Mouse (Mus musculus): Measurements from ENCODE around the gene Scfd2. TPM values are rescaled to one million over a fixed set of nuclear protein-coding genes. Genes with fewer than 3 reads are reported as not detected.

The Scfd2 gene
- polyA plus RNA-seq, 1 experiment = 9.6 TPM

DNA sequence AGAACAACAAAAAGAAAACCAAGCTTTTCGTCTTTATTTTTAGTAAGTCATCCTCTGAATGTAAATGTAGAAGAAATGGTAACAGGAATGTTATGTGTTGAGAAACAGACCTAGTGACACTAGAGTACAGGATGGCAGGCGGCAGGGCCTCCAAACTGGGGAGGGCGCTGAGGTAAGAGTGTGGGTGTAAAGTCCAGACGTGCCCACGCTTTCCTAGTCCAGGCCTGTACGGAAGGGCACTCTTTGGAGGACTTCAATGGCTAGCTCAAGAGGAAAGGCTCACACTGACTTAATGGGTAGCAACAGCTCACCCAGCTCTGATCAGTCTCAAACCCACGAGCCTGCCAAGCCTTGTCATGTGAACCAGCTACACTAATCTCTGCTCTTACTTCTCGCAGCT, 93.2 kb downstream of the Scfd2 start:
- 79% methylated on average over 8 of the region's 8 CpGs for WGBS
- no peak for TF ChIP-seq POLR2A (IDR thresholded peaks at IDR 0.05; ENCODE audit: low read depth, low read length)
- TF ChIP-seq CTCF (IDR thresholded peaks at IDR 0.05; ENCODE audit: extremely low read depth, insufficient read length, insufficient replicate concordance, low read depth, low read length) = no peak
- Histone ChIP-seq H3K4me1 (ENCODE audit: control insufficient read depth, insufficient read depth, insufficient read length, low read length) (no peaks in the 10 kb centered on the region), H3K27me3 (ENCODE audit: control insufficient read depth, insufficient read depth, low read length) (no peaks in the 10 kb centered on the region), H3K4me3 (ENCODE audit: low read depth, low read length) (no peak overlapping the region), H3K36me3 (ENCODE audit: control insufficient read depth, insufficient read depth, low read length) (no peaks in the 10 kb centered on the region), H3K27ac (ENCODE audit: insufficient read depth, low read depth, low read length) (no peak overlapping the region)

DNA sequence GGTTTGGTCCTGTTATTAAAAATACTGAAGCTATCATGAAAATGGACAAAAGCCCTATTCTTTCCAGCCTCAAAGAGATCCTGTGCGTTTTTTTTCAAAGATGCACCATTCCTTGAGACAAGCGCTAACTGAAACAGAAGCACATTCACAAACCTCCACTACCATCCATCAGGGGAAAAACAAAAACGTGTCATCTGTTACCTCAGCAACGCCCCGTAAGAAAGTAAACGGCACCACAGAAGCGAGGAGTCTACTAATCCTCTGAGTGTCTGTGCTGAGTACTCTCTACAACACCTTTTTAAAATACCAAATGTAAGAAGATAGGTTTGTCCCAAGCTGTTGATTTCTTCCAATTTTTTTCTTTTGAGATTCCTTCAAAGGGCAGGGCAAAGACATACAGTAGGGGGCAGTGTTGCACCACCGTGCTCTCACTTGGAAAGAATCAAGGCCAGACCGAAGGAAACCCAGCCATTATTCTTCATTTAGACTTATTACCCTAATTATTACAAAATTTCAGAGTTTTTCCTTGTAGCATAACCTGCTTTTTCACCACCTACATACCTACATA, 97.9 kb downstream of the Scfd2 start:
- Histone ChIP-seq H3K4me3 (ENCODE audit: low read depth, low read length) (no peak overlapping the region), H3K27ac (ENCODE audit: insufficient read depth, low read depth, low read length) (no peak overlapping the region), H3K36me3 (ENCODE audit: control insufficient read depth, insufficient read depth, low read length) (no peaks in the 10 kb centered on the region), H3K27me3 (ENCODE audit: control insufficient read depth, insufficient read depth, low read length) (no peaks in the 10 kb centered on the region), H3K4me1 (ENCODE audit: control insufficient read depth, insufficient read depth, insufficient read length, low read length) (no peaks in the 10 kb centered on the region)
- TF ChIP-seq POLR2A (IDR thresholded peaks at IDR 0.05; ENCODE audit: low read depth, low read length) (no peak), CTCF (IDR thresholded peaks at IDR 0.05; ENCODE audit: extremely low read depth, insufficient read length, insufficient replicate concordance, low read depth, low read length) (peak; percentile 61; the same call in 1 of the 2 replicates)
- WGBS = 33% methylated on average over 9 of the region's 9 CpGs

DNA sequence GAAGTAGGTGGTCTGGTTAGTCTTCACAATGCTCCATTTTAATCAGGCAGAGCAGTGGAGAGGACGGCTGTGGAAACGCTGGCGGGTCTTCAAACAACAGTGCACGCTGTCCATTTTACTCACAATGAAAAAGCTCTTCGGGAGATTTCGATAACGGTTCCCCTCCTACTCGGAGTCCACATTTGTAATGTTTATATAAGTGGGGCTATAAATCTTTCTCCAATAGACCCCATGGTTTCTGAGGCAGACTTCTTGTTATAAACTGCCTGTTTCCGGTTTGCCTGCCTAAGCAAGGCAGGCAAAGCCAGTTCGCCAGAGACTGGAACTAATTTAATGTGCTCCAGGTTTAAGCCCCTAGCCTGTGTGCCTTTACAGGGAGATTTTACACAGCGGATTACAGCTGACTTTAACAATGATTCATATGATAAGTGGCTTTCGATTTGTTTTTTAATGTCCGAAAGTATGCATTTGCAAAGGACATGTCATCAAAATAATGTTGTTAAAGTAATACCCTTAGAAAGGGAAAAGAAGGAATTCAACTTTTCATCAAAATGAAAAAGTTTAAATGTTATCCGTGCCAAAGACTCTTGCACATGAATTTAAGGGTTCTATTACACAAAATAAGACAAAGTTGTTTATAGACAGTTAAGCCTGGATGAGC, 98.5 kb downstream of the Scfd2 start:
- no peak overlapping the region for H3K4me3 ChIP-seq (ENCODE audit: low read depth, low read length)
- H3K27ac ChIP-seq (ENCODE audit: insufficient read depth, low read depth, low read length) = no peak overlapping the region
- 24% methylated on average over 14 of the region's 14 CpGs for WGBS
- H3K4me1 ChIP-seq (ENCODE audit: control insufficient read depth, insufficient read depth, insufficient read length, low read length) = no peaks in the 10 kb centered on the region
- no peaks in the 10 kb centered on the region for H3K36me3 ChIP-seq (ENCODE audit: control insufficient read depth, insufficient read depth, low read length)
- no peaks in the 10 kb centered on the region for H3K27me3 ChIP-seq (ENCODE audit: control insufficient read depth, insufficient read depth, low read length)
- no peak for TF ChIP-seq CTCF (IDR thresholded peaks at IDR 0.05; ENCODE audit: extremely low read depth, insufficient read length, insufficient replicate concordance, low read depth, low read length)
- TF ChIP-seq POLR2A (IDR thresholded peaks at IDR 0.05; ENCODE audit: low read depth, low read length) = no peak

DNA sequence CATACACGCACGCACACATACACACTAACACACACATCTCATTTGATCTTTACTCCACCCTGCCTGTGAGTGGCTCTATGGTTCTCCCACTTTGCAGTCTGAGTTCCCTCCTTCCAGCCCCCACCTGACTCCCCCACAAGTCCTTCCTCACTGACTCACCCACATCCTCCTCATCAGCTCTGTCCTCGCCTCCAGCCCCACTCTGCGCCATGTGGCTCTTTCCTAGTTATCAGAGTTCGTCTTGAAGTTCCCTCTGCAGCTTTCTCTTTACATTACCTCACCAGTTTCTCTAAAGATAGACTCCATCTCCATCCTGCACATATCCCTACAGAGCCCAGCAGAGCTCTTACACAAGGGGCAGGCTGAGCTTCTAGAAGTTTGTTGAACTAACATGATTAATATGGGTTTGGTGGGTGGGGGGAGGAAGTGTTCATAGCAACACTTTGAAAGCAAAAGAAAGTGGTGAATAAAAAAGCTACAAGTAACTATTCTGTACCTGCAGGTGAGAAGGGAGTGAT, 110.9 kb downstream of the Scfd2 start:
- 84% methylated on average over 5 of the region's 5 CpGs for WGBS
- H3K27me3 ChIP-seq (ENCODE audit: control insufficient read depth, insufficient read depth, low read length) = no peaks in the 10 kb centered on the region

DNA sequence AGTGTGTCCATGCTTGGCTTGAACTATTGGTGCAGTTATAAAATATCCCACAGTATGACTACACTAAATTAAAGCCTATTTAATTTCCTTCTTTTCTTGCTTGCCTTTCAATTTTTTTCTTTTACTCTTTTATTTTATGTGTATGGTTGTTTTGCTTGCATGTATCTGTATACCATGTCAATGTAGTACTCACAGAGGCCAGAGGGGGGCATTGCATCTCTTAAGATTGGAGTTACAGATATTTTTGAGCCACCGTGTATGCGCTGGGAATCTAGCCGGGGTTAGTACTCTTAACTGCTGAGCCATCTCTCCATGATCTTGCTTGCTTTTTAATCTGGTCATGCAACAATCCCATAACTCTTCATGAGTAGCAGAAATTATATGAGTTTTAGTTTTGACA, 119.0 kb downstream of the Scfd2 start:
- 99% methylated on average over 3 of the region's 3 CpGs for WGBS

More for the DNA sequence above, 110.9 kb downstream of the Scfd2 start:
- no peak overlapping the region for H3K27ac ChIP-seq (ENCODE audit: insufficient read depth, low read depth, low read length)
- no peaks in the 10 kb centered on the region for H3K4me1 ChIP-seq (ENCODE audit: control insufficient read depth, insufficient read depth, insufficient read length, low read length)
- TF ChIP-seq CTCF (IDR thresholded peaks at IDR 0.05; ENCODE audit: extremely low read depth, insufficient read length, insufficient replicate concordance, low read depth, low read length) = no peak
- TF ChIP-seq POLR2A (IDR thresholded peaks at IDR 0.05; ENCODE audit: low read depth, low read length) = no peak
- no peaks in the 10 kb centered on the region for H3K36me3 ChIP-seq (ENCODE audit: control insufficient read depth, insufficient read depth, low read length)
- H3K4me3 ChIP-seq (ENCODE audit: low read depth, low read length) = no peak overlapping the region

DNA sequence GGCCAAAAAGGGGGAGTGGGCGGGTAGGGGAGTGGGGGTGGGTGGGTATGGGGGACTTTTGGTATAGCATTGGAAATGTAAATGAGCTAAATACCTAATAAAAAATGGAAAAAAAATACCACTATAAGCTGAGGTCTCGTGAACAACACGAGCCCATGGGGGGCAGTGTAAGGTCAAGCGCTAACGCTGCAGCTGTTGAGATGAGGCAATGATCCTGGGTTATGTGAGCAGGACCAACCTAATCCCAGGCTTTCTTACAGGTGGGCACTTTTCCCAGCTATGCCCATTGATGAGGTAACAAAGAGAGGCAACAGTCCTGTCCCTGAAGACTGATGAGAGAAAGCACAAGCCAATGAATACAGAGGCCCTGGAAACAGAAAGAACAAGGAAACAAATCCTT, 126.7 kb downstream of the Scfd2 start:
- TF ChIP-seq CTCF (IDR thresholded peaks at IDR 0.05; ENCODE audit: extremely low read depth, insufficient read length, insufficient replicate concordance, low read depth, low read length) = no peak
- no peak for TF ChIP-seq POLR2A (IDR thresholded peaks at IDR 0.05; ENCODE audit: low read depth, low read length)
- 94% methylated on average over 4 of the region's 5 CpGs for WGBS
- H3K36me3 ChIP-seq (ENCODE audit: control insufficient read depth, insufficient read depth, low read length) = no peaks in the 10 kb centered on the region
- 0 out of 2 replicates have a peak, but pooled peaks cover 3% of the 10 kb centered on the region for H3K4me1 ChIP-seq (ENCODE audit: control insufficient read depth, insufficient read depth, insufficient read length, low read length)
- H3K27ac ChIP-seq (ENCODE audit: insufficient read depth, low read depth, low read length) = no peak overlapping the region
- H3K4me3 ChIP-seq (ENCODE audit: low read depth, low read length) = no peak overlapping the region
- no peaks in the 10 kb centered on the region for H3K27me3 ChIP-seq (ENCODE audit: control insufficient read depth, insufficient read depth, low read length)

More for the DNA sequence above, 119.0 kb downstream of the Scfd2 start:
- no peaks in the 10 kb centered on the region for H3K4me1 ChIP-seq (ENCODE audit: control insufficient read depth, insufficient read depth, insufficient read length, low read length)
- no peak overlapping the region for H3K27ac ChIP-seq (ENCODE audit: insufficient read depth, low read depth, low read length)
- peaks cover 3% of the 10 kb centered on the region; the same call in 1 of the 2 replicates for H3K36me3 ChIP-seq (ENCODE audit: control insufficient read depth, insufficient read depth, low read length)
- TF ChIP-seq CTCF (IDR thresholded peaks at IDR 0.05; ENCODE audit: extremely low read depth, insufficient read length, insufficient replicate concordance, low read depth, low read length) = no peak
- TF ChIP-seq POLR2A (IDR thresholded peaks at IDR 0.05; ENCODE audit: low read depth, low read length) = no peak
- H3K27me3 ChIP-seq (ENCODE audit: control insufficient read depth, insufficient read depth, low read length) = no peaks in the 10 kb centered on the region
- no peak overlapping the region for H3K4me3 ChIP-seq (ENCODE audit: low read depth, low read length)

DNA sequence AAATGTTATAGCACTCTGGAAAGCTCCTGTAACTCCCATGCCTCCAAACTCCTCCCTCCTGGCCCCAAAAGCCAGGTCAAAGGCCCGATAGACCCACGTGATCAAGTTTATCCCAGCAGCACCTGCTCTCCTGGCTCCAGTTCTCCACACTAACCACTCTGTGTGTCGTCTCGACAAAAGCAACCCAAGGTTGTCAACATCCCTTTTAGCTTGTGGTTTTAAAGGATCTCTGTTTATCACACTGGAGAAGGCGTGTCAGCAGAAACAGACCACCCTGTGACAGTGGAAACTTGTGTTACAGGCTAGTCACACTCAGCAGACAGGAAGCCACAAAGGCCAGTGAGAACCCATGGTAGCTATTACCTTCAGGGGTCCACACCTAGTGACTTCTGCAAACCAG, 127.5 kb downstream of the Scfd2 start:
- TF ChIP-seq CTCF (IDR thresholded peaks at IDR 0.05; ENCODE audit: extremely low read depth, insufficient read length, insufficient replicate concordance, low read depth, low read length) = no peak
- TF ChIP-seq POLR2A (IDR thresholded peaks at IDR 0.05; ENCODE audit: low read depth, low read length) = no peak
- Histone ChIP-seq H3K4me3 (ENCODE audit: low read depth, low read length) (no peak overlapping the region), H3K36me3 (ENCODE audit: control insufficient read depth, insufficient read depth, low read length) (no peaks in the 10 kb centered on the region), H3K4me1 (ENCODE audit: control insufficient read depth, insufficient read depth, insufficient read length, low read length) (0 out of 2 replicates have a peak, but pooled peaks cover 3% of the 10 kb centered on the region), H3K27ac (ENCODE audit: insufficient read depth, low read depth, low read length) (peak overlapping the region; percentile 47; the same call in 1 of the 2 replicates), H3K27me3 (ENCODE audit: control insufficient read depth, insufficient read depth, low read length) (no peaks in the 10 kb centered on the region)
- 18% methylated on average over 5 of the region's 5 CpGs for WGBS

All from small intestine, adult 2 months (tissue).